Mouse (Mus musculus): ENCODE data around the gene Olfr250. TPM values are rescaled to one million over a fixed set of nuclear protein-coding genes. Genes with fewer than 3 reads are reported as not detected.

Olfr250 gene
- polyA plus RNA-seq, 1 experiment from 2014 or later: not detected

Other genes starting within 250 kb of the Olfr250 start
- gene Olfr890, start 224.4 kb upstream of the Olfr250 start, polyA plus RNA-seq (2014; fragmentation: Nextera tagmentation; extraction: Ambion mirVana): not detected in 2 replicates
- gene Olfr891, start 186.1 kb upstream of the Olfr250 start, polyA plus RNA-seq (2014; fragmentation: Nextera tagmentation; extraction: Ambion mirVana): not detected in 2 replicates
- gene Olfr893, start 158.5 kb upstream of the Olfr250 start, polyA plus RNA-seq (2014; fragmentation: Nextera tagmentation; extraction: Ambion mirVana): not detected in 2 replicates
- not detected in 2 replicates for gene Olfr894, start 148.8 kb upstream of the Olfr250 start, polyA plus RNA-seq (2014; fragmentation: Nextera tagmentation; extraction: Ambion mirVana)
- gene Olfr143, start 114.1 kb upstream of the Olfr250 start, polyA plus RNA-seq (2014; fragmentation: Nextera tagmentation; extraction: Ambion mirVana): not detected in 2 replicates
- not detected in 2 replicates for gene Olfr895, start 99.0 kb upstream of the Olfr250 start, polyA plus RNA-seq (2014; fragmentation: Nextera tagmentation; extraction: Ambion mirVana)
- not detected in 2 replicates for gene Olfr896-ps1, start 75.8 kb upstream of the Olfr250 start, polyA plus RNA-seq (2014; fragmentation: Nextera tagmentation; extraction: Ambion mirVana)
- not detected in 2 replicates for gene Olfr25, start 37.8 kb upstream of the Olfr250 start, polyA plus RNA-seq (2014; fragmentation: Nextera tagmentation; extraction: Ambion mirVana)
- gene Olfr898, start 18.5 kb upstream of the Olfr250 start, polyA plus RNA-seq (2014; fragmentation: Nextera tagmentation; extraction: Ambion mirVana): not detected in 2 replicates
- gene Olfr251, start 10.2 kb downstream of the Olfr250 start, polyA plus RNA-seq (2014; fragmentation: Nextera tagmentation; extraction: Ambion mirVana): not detected in 2 replicates
- gene Olfr147, start 34.8 kb downstream of the Olfr250 start, polyA plus RNA-seq (2014; fragmentation: Nextera tagmentation; extraction: Ambion mirVana): not detected in 2 replicates
- gene Olfr901, start 62.6 kb downstream of the Olfr250 start, polyA plus RNA-seq (2014; fragmentation: Nextera tagmentation; extraction: Ambion mirVana): not detected in 2 replicates
- gene Olfr902, start 80.8 kb downstream of the Olfr250 start, polyA plus RNA-seq (2014; fragmentation: Nextera tagmentation; extraction: Ambion mirVana): not detected in 2 replicates
- gene Olfr904, start 96.2 kb downstream of the Olfr250 start, polyA plus RNA-seq (2014; fragmentation: Nextera tagmentation; extraction: Ambion mirVana): not detected in 2 replicates
- gene Olfr905, start 104.2 kb downstream of the Olfr250 start, polyA plus RNA-seq (2014; fragmentation: Nextera tagmentation; extraction: Ambion mirVana): not detected in 2 replicates
- not detected in 2 replicates for gene Olfr906, start 120.2 kb downstream of the Olfr250 start, polyA plus RNA-seq (2014; fragmentation: Nextera tagmentation; extraction: Ambion mirVana)
- not detected in 2 replicates for gene Olfr907, start 128.9 kb downstream of the Olfr250 start, polyA plus RNA-seq (2014; fragmentation: Nextera tagmentation; extraction: Ambion mirVana)
- gene Olfr911-ps1, start 154.7 kb downstream of the Olfr250 start, polyA plus RNA-seq (2014; fragmentation: Nextera tagmentation; extraction: Ambion mirVana): not detected in 2 replicates
- gene Olfr910, start 171.0 kb downstream of the Olfr250 start, polyA plus RNA-seq (2014; fragmentation: Nextera tagmentation; extraction: Ambion mirVana): not detected in 2 replicates
- not detected in 2 replicates for gene Olfr912, start 213.3 kb downstream of the Olfr250 start, polyA plus RNA-seq (2014; fragmentation: Nextera tagmentation; extraction: Ambion mirVana)
- not detected in 2 replicates for gene Olfr913, start 225.9 kb downstream of the Olfr250 start, polyA plus RNA-seq (2014; fragmentation: Nextera tagmentation; extraction: Ambion mirVana)
- not detected in 2 replicates for gene Olfr914, start 238.2 kb downstream of the Olfr250 start, polyA plus RNA-seq (2014; fragmentation: Nextera tagmentation; extraction: Ambion mirVana)

Data from embryonic facial prominence, embryonic 11.5 days (tissue).